9 mouse cellular contexts compared by ENCODE assay signal in the genomic region with DNA sequence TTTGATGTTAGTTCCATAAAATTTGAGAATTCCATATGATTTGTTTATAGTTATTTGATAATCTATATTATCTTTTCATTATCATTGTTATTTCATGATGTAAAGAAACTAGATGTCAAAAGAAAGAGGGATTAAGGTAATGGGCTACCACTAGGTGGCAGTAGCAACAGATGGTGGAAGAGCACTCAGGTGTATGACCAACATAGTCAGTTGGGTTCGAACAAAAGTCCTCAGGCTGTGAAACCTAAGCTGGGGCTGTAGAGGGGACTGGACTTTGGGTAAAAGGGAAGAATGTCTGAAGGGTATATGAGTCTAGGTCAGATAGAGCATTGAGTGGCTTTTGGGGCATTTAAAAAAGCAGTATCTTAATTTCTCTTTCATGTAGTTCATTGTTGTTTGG.
A peak's percentile ranks its signal among the peaks of the same experiment; 100 is the strongest.
DNase-seq lines count a peak whose midpoint lies in the region; ATAC-seq lines count a peak whose summit lies in the region.
"Had no signal": no experiment of that assay in that cellular context is flagged by ENCODE, and none has a peak within 500 bp of the region (broad histone marks: within the 10 kb centered on the region; RNA-seq: fewer than 3 reads in every experiment).

No protein-coding gene starts in this region.

- DNase-seq in hindbrain, embryonic 14.5 days (ENCODE audit: low spot score) = peak; percentile 46
- no peak for DNase-seq in hindbrain, embryonic 10.5 days (ENCODE audit: low spot score)
- DNase-seq in testis, postnatal 10 days (ENCODE audit: low spot score) = peak; percentile 41
- DNase-seq in testis, postnatal 14 days (ENCODE audit: low spot score) = no peak
- DNase-seq in adrenal gland, postnatal 25 days = peak; percentile 1
- DNase-seq in forelimb bud, embryonic 11.5 days (ENCODE audit: low read depth, low spot score) = peak; percentile 53
- peak; percentile 12 for DNase-seq in neural tube, embryonic 11.5 days (ENCODE audit: low spot score)

- H3K27me3 ChIP-seq in hindbrain, embryonic 14.5 days (ENCODE audit: control insufficient read depth, insufficient read depth, low read length) = no peaks in the 10 kb centered on the region
- H3K27me3 ChIP-seq in hindbrain, embryonic 10.5 days (ENCODE audit: insufficient read depth, poor library complexity, severe bottlenecking) = no peaks in the 10 kb centered on the region
- no peaks in the 10 kb centered on the region for H3K27me3 ChIP-seq in neural tube, embryonic 11.5 days (ENCODE audit: control insufficient read depth, insufficient read depth, low read length)

- H3K9me3 ChIP-seq in hindbrain, embryonic 14.5 days (ENCODE audit: control insufficient read depth, low read length) = no peaks in the 10 kb centered on the region
- no peaks in the 10 kb centered on the region for H3K9me3 ChIP-seq in hindbrain, embryonic 10.5 days
- no peaks in the 10 kb centered on the region for H3K9me3 ChIP-seq in neural tube, embryonic 11.5 days (ENCODE audit: control insufficient read depth, low read length)

- H3K4me1 ChIP-seq in hindbrain, embryonic 14.5 days (replicated peaks; ENCODE audit: control insufficient read depth, insufficient read depth, low read length) = no peaks in the 10 kb centered on the region
- no peaks in the 10 kb centered on the region for H3K4me1 ChIP-seq in hindbrain, embryonic 10.5 days (replicated peaks)
- no peaks in the 10 kb centered on the region for H3K4me1 ChIP-seq in neural tube, embryonic 11.5 days (ENCODE audit: control insufficient read depth, insufficient read depth, low read length)

- no peak for ATAC-seq in hindbrain, embryonic 14.5 days (ENCODE audit: low FRiP score)
- ATAC-seq in neural tube, embryonic 11.5 days (ENCODE audit: insufficient read depth, low FRiP score, low TSS enrichment) = no peak
- no peak for ATAC-seq in erythroid progenitor cell, adult 5-6 weeks (replicated peaks; ENCODE audit: low FRiP score, poor library complexity, severe bottlenecking)

- H3K4me2 ChIP-seq in hindbrain, embryonic 14.5 days (replicated peaks) = no peak overlapping the region
- no peak overlapping the region for H3K4me2 ChIP-seq in neural tube, embryonic 11.5 days (ENCODE audit: low read depth)

- no peak overlapping the region for H3K9ac ChIP-seq in hindbrain, embryonic 14.5 days
- H3K9ac ChIP-seq in neural tube, embryonic 11.5 days (ENCODE audit: low read length) = no peak overlapping the region

- 55% methylated on average over 1 of the region's 1 CpGs for WGBS in hindbrain, embryonic 14.5 days
- WGBS in hindbrain, embryonic 10.5 days = 52% methylated on average over 1 of the region's 1 CpGs
- WGBS in neural tube, embryonic 11.5 days = 61% methylated on average over 1 of the region's 1 CpGs

- H3K27ac ChIP-seq in hindbrain, embryonic 14.5 days = no peak overlapping the region
- H3K27ac ChIP-seq in hindbrain, embryonic 10.5 days = no peak overlapping the region
- H3K27ac ChIP-seq in neural tube, embryonic 11.5 days (ENCODE audit: low read depth, low read length) = no peak overlapping the region

- no peak overlapping the region for H3K4me3 ChIP-seq in hindbrain, embryonic 14.5 days (replicated peaks; ENCODE audit: low read length)
- H3K4me3 ChIP-seq in hindbrain, embryonic 10.5 days = no peak overlapping the region
- no peak overlapping the region for H3K4me3 ChIP-seq in neural tube, embryonic 11.5 days (ENCODE audit: low read depth, low read length)
- H3K4me3 ChIP-seq: erythroblast, embryonic 14.5 days had no signal

- no peaks in the 10 kb centered on the region for H3K36me3 ChIP-seq in hindbrain, embryonic 14.5 days (replicated peaks; ENCODE audit: control insufficient read depth, insufficient read depth)
- no peaks in the 10 kb centered on the region for H3K36me3 ChIP-seq in hindbrain, embryonic 10.5 days
- H3K36me3 ChIP-seq in neural tube, embryonic 11.5 days (ENCODE audit: control insufficient read depth, insufficient read depth, low read length) = no peaks in the 10 kb centered on the region

Comparison
In these comparisons a context has a peak if more than half of its experiments do, and no peak if none do; other contexts are left out.
1. DNase-seq: peak in hindbrain, embryonic 14.5 days (single experiment), testis, postnatal 10 days (single experiment), adrenal gland, postnatal 25 days (single experiment), forelimb bud, embryonic 11.5 days (single experiment) and neural tube, embryonic 11.5 days (single experiment); none in hindbrain, embryonic 10.5 days (single experiment) and testis, postnatal 14 days (single experiment).